Mouse (Mus musculus) kidney, postnatal 25 days (tissue): ENCODE data around the gene Sowahd.

Source experiments
- DNase-seq, 2 experiments: peaks; one replicate each; pipeline ENCODE4 v3.0.0; 2021; ENCODE audit warnings: mixed read lengths in 2 of 2

Gene Sowahd

GRCm38 (mm10) chrX:37095106-37095768, 46.6 kb downstream of the Sowahd start:
- no peak for DNase-seq

GRCm38 (mm10) chrX:37098681-37099080, 50.0 kb downstream of the Sowahd start:
- DNase-seq = no peak
